Mouse (Mus musculus): Measurements from ENCODE around the gene Stk38. TPM values are rescaled to one million over a fixed set of nuclear protein-coding genes. Genes with fewer than 3 reads are reported as not detected.

The Stk38 gene
- total and polyA plus RNA-seq, 3 experiments, result 14.4 to 290 (median 49.3) TPM

GRCm38 (mm10) chr17:29032274-29033069, 24.7 kb upstream of the Stk38 start, which contains the start of gene Srsf3 (continued):
- peak; percentile 98 to 99 for TF ChIP-seq POLR2A (IDR thresholded peaks at IDR 0.05; ENCODE audit: control insufficient read depth in 1 of 2, insufficient read depth in 1 of 2, low read depth in 1 of 2, low read length in 2 of 2, poor library complexity in 1 of 2)
- TF ChIP-seq USF2 (IDR thresholded peaks at IDR 0.05; ENCODE audit: borderline replicate concordance in 1 of 2, insufficient read depth in 1 of 2, low read depth in 1 of 2, low read length in 2 of 2), result peak; percentile 46 to 83; a peak in 3 of 4 replicates

- H3K27ac ChIP-seq (ENCODE audit: control insufficient read depth, low read depth, low read length), result peak overlapping the region; percentile 98
- H3K27me3 ChIP-seq (ENCODE audit: control insufficient read depth in 1 of 2, insufficient read depth in 2 of 2, low read length in 2 of 2), result no peaks in the 10 kb centered on the region
- no peaks in the 10 kb centered on the region for H3K9me3 ChIP-seq (replicated peaks; ENCODE audit: insufficient read depth, low read length)
- H3K4me1 ChIP-seq (ENCODE audit: control insufficient read depth in 1 of 2, insufficient read depth in 2 of 2, low read length in 2 of 2), result peaks cover 2 to 8% of the 10 kb centered on the region in 2 experiments; a peak in 1 of 4 replicates
- peaks cover 20 to 21% of the 10 kb centered on the region in 2 experiments for H3K36me3 ChIP-seq (ENCODE audit: control insufficient read depth in 1 of 2, insufficient read depth in 2 of 2, low read length in 2 of 2)
- peak overlapping the region; percentile 97 for H3K9ac ChIP-seq (ENCODE audit: control insufficient read depth, low read depth, low read length, poor library complexity, severe bottlenecking)
- peak; percentile 82 for DNase-seq (ENCODE audit: low read depth, low spot score)
- peaks cover 47% of the 10 kb centered on the region for H3K79me2 ChIP-seq (ENCODE audit: control insufficient read depth, insufficient read depth, low read length, poor library complexity)
- peak overlapping the region; percentile 68 to 87 for H3K4me3 ChIP-seq (ENCODE audit: control insufficient read depth in 1 of 2, insufficient read depth in 1 of 2, low read depth in 2 of 2, low read length in 2 of 2)
- TF ChIP-seq CTCF (IDR thresholded peaks at IDR 0.05 in 2 of 3, conservative IDR thresholded peaks at IDR 0.05 in 1 of 3; ENCODE audit: control insufficient read depth in 1 of 3, insufficient read depth in 1 of 3, low read depth in 2 of 3, low read length in 3 of 3, poor library complexity in 1 of 3, severe bottlenecking in 1 of 3), result no peak
- TF ChIP-seq GATA1 (IDR thresholded peaks at IDR 0.05; ENCODE audit: low read depth, low read length), result no peak
- no peak for TF ChIP-seq SMC3 (IDR thresholded peaks at IDR 0.05; ENCODE audit: low read depth, low read length)
- no peak for TF ChIP-seq BHLHE40 (IDR thresholded peaks at IDR 0.05; ENCODE audit: borderline replicate concordance, low read depth, low read length)
- TF ChIP-seq MYC (IDR thresholded peaks at IDR 0.05; ENCODE audit: low read depth, low read length), result no peak; the same call in 1 of the 2 replicates
- TF ChIP-seq GABPA (IDR thresholded peaks at IDR 0.05; ENCODE audit: low read depth, low read length), result no peak
- TF ChIP-seq TBP (IDR thresholded peaks at IDR 0.05; ENCODE audit: low read depth, low read length), result 0 out of 2 replicates have a peak, but pooled peaks have one; percentile 27
- TF ChIP-seq E2F4 (IDR thresholded peaks at IDR 0.05; ENCODE audit: borderline replicate concordance, low read depth, low read length), result peak; percentile 91
- no peak for TF ChIP-seq USF2 (IDR thresholded peaks at IDR 0.05; ENCODE audit: borderline replicate concordance in 1 of 2, insufficient read depth in 1 of 2, low read depth in 1 of 2, low read length in 2 of 2)
- TF ChIP-seq ZKSCAN1 (IDR thresholded peaks at IDR 0.05; ENCODE audit: low read depth, low read length), result no peak
- no peak for TF ChIP-seq MAX (IDR thresholded peaks at IDR 0.05; ENCODE audit: low read length)
- TF ChIP-seq JUND (IDR thresholded peaks at IDR 0.05; ENCODE audit: low read depth, low read length), result no peak
- no peak for TF ChIP-seq MXI1 (IDR thresholded peaks at IDR 0.05; ENCODE audit: low read depth, low read length)
- TF ChIP-seq SIN3A (IDR thresholded peaks at IDR 0.05; ENCODE audit: low read length), result no peak
- TF ChIP-seq POLR2AphosphoS5 (IDR thresholded peaks at IDR 0.05; ENCODE audit: borderline replicate concordance, low read depth, low read length), result no peak
- no peak for TF ChIP-seq TAL1 (IDR thresholded peaks at IDR 0.05; ENCODE audit: low read length)
- TF ChIP-seq POLR2AphosphoS2 (IDR thresholded peaks at IDR 0.05; ENCODE audit: low read length), result no peak
- TF ChIP-seq ZMIZ1 (IDR thresholded peaks at IDR 0.05; ENCODE audit: low read depth, low read length), result no peak
- peak; percentile 66; the same call in 1 of the 2 replicates for TF ChIP-seq ZNF384 (IDR thresholded peaks at IDR 0.05; ENCODE audit: low read depth, low read length)
- TF ChIP-seq NELFE (IDR thresholded peaks at IDR 0.05; ENCODE audit: low read depth, low read length), result no peak
- TF ChIP-seq RCOR1 (IDR thresholded peaks at IDR 0.05; ENCODE audit: low read depth, low read length), result no peak
- no peak for TF ChIP-seq EP300 (IDR thresholded peaks at IDR 0.05; ENCODE audit: low read depth in 1 of 2, low read length in 2 of 2)
- TF ChIP-seq USF1 (IDR thresholded peaks at IDR 0.05; ENCODE audit: low read depth, low read length), result no peak
- no peak for TF ChIP-seq ELF1 (IDR thresholded peaks at IDR 0.05; ENCODE audit: low read depth, low read length)
- TF ChIP-seq MYB (IDR thresholded peaks at IDR 0.05; ENCODE audit: low read depth, low read length), result 0 out of 2 replicates have a peak, but pooled peaks have one; percentile 19
- TF ChIP-seq POLR2A (IDR thresholded peaks at IDR 0.05; ENCODE audit: control insufficient read depth in 1 of 2, insufficient read depth in 1 of 2, low read depth in 1 of 2, low read length in 2 of 2, poor library complexity in 1 of 2), result peak in 1 of 2 experiments; percentile 22; a peak in 3 of 4 replicates
- TF ChIP-seq MEF2A (IDR thresholded peaks at IDR 0.05; ENCODE audit: extremely low read depth, insufficient replicate concordance, low read depth, low read length, poor library complexity, severe bottlenecking), result no peak
- TF ChIP-seq CHD1 (IDR thresholded peaks at IDR 0.05; ENCODE audit: low read depth, low read length), result no peak
- no peak for TF ChIP-seq UBTF (IDR thresholded peaks at IDR 0.05; ENCODE audit: borderline replicate concordance, insufficient read depth, low read depth, low read length)
- TF ChIP-seq ETS1 (IDR thresholded peaks at IDR 0.05; ENCODE audit: low read depth, low read length), result no peak
- no peak for TF ChIP-seq RAD21 (IDR thresholded peaks at IDR 0.05; ENCODE audit: low read depth, low read length)
- TF ChIP-seq MAFK (IDR thresholded peaks at IDR 0.05; ENCODE audit: borderline replicate concordance, low read depth, low read length), result no peak
Observed at GRCm38 (mm10) chr17:29031771-29032273, 24.0 kb upstream of the Stk38 start.
